Mouse (Mus musculus) lung, embryonic 15.5 days (tissue): ENCODE results near the gene Adra2a. TPM values are rescaled to one million over a fixed set of nuclear protein-coding genes. Genes with fewer than 3 reads are reported as not detected.
A peak's percentile ranks its signal among the peaks of the same experiment; 100 is the strongest.

Source experiments
- ATAC-seq: fragments of 200-750 bp; cut with Nextera tagmentation; 2 replicates; pipeline ENCODE4 v1.8.0; 2017; ENCODE audit warnings: moderate number of reproducible peaks, borderline replicate concordance; ENCODE audit not compliant: low FRiP score, low TSS enrichment; ENCODE audit errors: extremely low read depth
- H3K27ac ChIP-seq: fragments of 300-500 bp; sonication (generic); 2 replicates; pipeline ENCODE4 v1.5.1; 2015; ENCODE audit warnings: moderate library complexity, mild to moderate bottlenecking, inconsistent platforms
- H3K27me3 ChIP-seq: fragments of 300-500 bp; sonication (generic); 2 replicates; pipeline ENCODE4 v1.6.1; 2015; ENCODE audit warnings: inconsistent platforms
- H3K36me3 ChIP-seq: fragments of 300-500 bp; sonication (generic); 2 replicates; pipeline ENCODE4 v1.6.1; 2015; ENCODE audit warnings: inconsistent platforms
- H3K4me1 ChIP-seq: fragments of 300-500 bp; sonication (generic); 2 replicates; pipeline ENCODE4 v1.6.1; 2015; ENCODE audit warnings: inconsistent platforms
- H3K4me2 ChIP-seq: fragments of 300-500 bp; sonication (generic); 2 replicates; pipeline ENCODE4 v1.6.1; 2015; ENCODE audit warnings: inconsistent platforms, mild to moderate bottlenecking, moderate library complexity
- H3K4me3 ChIP-seq: fragments of 300-500 bp; sonication (generic); 2 replicates; pipeline ENCODE4 v1.5.1; 2015; ENCODE audit warnings: mild to moderate bottlenecking, inconsistent platforms
- H3K9ac ChIP-seq: fragments of 300-500 bp; sonication (generic); 2 replicates; pipeline ENCODE4 v1.6.1; 2015; ENCODE audit warnings: inconsistent platforms
- H3K9me3 ChIP-seq: fragments of 300-500 bp; sonication (generic); 2 replicates; pipeline ENCODE4 v1.6.1; 2016; ENCODE audit warnings: inconsistent platforms
- WGBS: fragments of 180-500 bp; shearing (Covaris S2); methylation state at CpG from one replicate; pipeline ENCODE4 v1.1.7; 2015; 5-methylcytosine and 5-hydroxymethylcytosine counted together
- polyA plus RNA-seq: library from polyadenylated mRNA; unstranded; fragments of >200 nt; fragmentation: Nextera tagmentation; extraction: Ambion mirVana; gene quantifications from 2 replicates; pipeline ENCODE4 v1.2.1, GENCODE M21; 2015

The Adra2a gene
- polyA plus RNA-seq, 1 experiment from 2014 or later = 0.19 TPM

DNA sequence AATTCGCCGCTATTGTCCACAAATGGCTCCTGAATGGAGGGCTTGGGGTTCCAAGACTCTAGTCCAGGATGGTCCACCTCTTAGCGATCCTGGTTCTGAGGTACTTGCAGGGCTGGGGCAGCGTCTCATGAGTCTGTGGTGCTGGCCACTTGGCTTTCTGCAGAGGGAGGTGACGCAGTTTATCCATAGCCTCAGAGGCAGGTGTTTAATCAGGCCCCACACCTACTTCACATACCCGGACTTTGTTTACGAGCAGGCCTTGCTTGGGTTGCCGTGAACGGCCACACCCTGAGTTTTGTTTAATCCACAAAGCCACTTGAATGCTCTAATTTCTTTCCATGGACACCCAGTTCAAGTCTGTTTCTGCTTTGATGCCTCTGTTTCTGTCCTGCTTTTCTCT is 37.4 kb downstream of the Adra2a start:
- no peak for ATAC-seq
- Histone ChIP-seq H3K4me3 (no peak overlapping the region), H3K4me1 (no peaks in the 10 kb centered on the region), H3K9me3 (no peaks in the 10 kb centered on the region), H3K27me3 (no peaks in the 10 kb centered on the region), H3K9ac (no peak overlapping the region), H3K36me3 (no peaks in the 10 kb centered on the region), H3K27ac (no peak overlapping the region), H3K4me2 (no peak overlapping the region)
- 62% methylated on average over 9 of the region's 9 CpGs for WGBS

DNA sequence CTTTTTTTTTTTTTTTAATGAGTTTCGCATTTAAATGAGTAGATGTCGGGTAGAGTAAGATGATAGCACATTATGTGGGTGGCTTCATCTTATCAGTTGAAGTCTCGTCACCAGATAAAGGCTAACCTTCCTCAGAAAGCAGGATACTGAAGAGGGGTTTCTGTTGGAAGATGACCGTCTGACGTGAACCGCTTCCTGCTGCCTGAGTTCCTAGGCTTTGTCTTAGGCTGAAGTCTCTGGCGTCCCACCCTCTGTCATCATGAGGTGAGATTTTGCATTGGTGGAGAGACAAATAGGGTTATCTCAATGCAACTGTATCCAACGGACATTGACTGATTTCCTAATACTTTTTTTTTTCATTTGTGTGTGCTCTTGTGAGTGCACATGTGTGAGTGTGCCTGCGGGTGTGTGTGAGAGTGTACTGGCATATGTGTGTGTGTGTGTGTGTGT is 37.8 kb downstream of the Adra2a start:
- no peaks in the 10 kb centered on the region for H3K9me3 ChIP-seq
- 65% methylated on average over 9 of the region's 9 CpGs for WGBS
- no peak overlapping the region for H3K4me2 ChIP-seq
- no peak overlapping the region for H3K9ac ChIP-seq
- no peak overlapping the region for H3K4me3 ChIP-seq
- no peaks in the 10 kb centered on the region for H3K27me3 ChIP-seq
- no peak for ATAC-seq
- H3K27ac ChIP-seq = no peak overlapping the region
- H3K4me1 ChIP-seq = no peaks in the 10 kb centered on the region
- no peaks in the 10 kb centered on the region for H3K36me3 ChIP-seq

DNA sequence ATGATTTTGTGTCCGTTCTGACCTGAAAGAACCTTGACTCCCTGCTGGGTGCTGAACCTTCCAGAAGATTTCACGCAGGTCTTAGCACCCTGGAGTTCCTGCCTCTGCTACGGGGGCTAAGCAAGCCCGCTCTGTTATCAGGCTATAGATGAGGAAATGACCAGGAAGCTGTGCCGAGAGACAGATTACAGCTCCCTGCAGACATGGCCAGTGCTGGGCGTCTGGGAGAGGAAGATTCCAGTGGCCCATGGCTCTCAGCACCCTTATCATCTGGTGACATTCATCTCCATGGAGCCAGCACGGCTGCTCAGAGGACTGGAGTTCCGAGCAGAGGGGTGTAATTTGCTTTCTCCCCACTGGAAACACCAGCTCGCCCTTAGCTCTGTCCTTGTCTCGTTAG is 43.4 kb downstream of the Adra2a start:
- H3K9me3 ChIP-seq = no peaks in the 10 kb centered on the region
- no peak overlapping the region for H3K4me3 ChIP-seq
- WGBS = 43% methylated on average over 10 of the region's 10 CpGs
- no peak overlapping the region for H3K9ac ChIP-seq
- H3K36me3 ChIP-seq = no peaks in the 10 kb centered on the region
- ATAC-seq = 0 out of 2 replicates have a peak, but pooled peaks have one; percentile 42
- H3K4me2 ChIP-seq = no peak overlapping the region
- H3K4me1 ChIP-seq = no peaks in the 10 kb centered on the region
- no peaks in the 10 kb centered on the region for H3K27me3 ChIP-seq
- H3K27ac ChIP-seq = no peak overlapping the region

DNA sequence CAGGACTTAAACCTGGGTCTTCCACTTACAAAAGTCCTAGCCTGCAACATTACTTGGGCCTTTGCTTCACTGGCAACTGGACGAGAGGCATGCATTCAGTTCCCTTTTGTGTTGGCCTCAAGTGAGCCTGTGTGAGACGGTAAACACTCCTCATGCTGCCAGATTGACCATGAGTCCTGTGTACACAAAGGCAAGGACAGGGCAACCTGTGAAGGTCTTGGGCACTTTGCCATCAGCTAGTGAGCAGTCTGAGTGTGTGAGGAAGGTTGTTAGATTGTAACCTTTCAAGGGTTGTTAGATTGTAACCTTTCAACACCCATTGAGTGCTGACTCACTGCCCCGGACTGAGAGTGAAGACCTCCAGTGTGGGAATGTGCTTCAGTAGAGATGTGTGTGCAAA is 49.6 kb downstream of the Adra2a start:
- Histone ChIP-seq H3K9ac (no peak overlapping the region), H3K4me1 (no peaks in the 10 kb centered on the region), H3K27ac (no peak overlapping the region), H3K27me3 (no peaks in the 10 kb centered on the region), H3K4me2 (no peak overlapping the region), H3K4me3 (no peak overlapping the region), H3K9me3 (no peaks in the 10 kb centered on the region), H3K36me3 (no peaks in the 10 kb centered on the region)
- WGBS = 55% methylated on average over 3 of the region's 3 CpGs
- no peak for ATAC-seq

DNA sequence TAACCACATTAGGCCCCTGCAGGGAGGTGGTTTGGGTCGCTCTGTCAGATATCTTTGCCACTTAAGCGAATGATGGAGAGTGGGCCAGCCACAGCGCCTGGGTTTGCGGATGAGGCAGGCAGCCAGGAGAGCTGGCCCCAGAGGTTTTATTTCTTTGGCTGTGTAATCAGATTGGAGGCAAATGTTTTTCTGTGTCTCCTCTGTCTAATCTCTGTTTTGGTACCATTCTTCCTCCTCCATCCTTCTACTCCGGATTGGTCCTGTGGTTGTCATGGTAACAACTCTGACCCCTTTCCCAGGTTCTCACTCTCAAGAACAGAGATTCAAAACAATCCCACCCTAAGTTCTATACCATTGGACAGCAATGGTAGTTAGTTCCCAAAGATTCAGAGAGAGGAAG is 51.8 kb downstream of the Adra2a start:
- H3K27me3 ChIP-seq = no peaks in the 10 kb centered on the region
- H3K36me3 ChIP-seq = no peaks in the 10 kb centered on the region
- no peak overlapping the region for H3K4me2 ChIP-seq
- H3K9me3 ChIP-seq = no peaks in the 10 kb centered on the region
- H3K27ac ChIP-seq = no peak overlapping the region
- ATAC-seq = no peak
- no peak overlapping the region for H3K9ac ChIP-seq
- H3K4me1 ChIP-seq = no peaks in the 10 kb centered on the region
- 65% methylated on average over 5 of the region's 5 CpGs for WGBS
- H3K4me3 ChIP-seq = no peak overlapping the region

DNA sequence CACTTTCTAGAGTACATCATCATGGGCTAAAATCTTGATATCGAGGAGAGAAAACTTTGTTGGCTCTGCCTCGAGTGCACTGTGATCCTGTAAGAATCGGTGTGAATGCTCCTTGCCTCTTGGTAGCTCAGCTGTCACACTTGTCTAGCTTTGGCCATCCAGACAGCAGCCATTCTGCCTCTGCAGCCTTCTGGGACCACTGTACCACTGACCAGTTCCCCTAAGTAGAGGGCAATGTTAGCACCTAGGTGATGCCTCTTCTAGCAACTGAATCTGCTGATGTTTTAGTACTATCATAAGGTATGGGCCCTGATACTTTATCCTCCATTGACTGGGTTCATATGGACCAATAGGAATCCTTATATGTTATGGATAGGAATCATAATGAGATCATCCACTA is 54.4 kb downstream of the Adra2a start:
- Histone ChIP-seq H3K9ac (no peak overlapping the region), H3K4me1 (no peaks in the 10 kb centered on the region), H3K27ac (no peak overlapping the region), H3K9me3 (no peaks in the 10 kb centered on the region), H3K27me3 (no peaks in the 10 kb centered on the region), H3K36me3 (no peaks in the 10 kb centered on the region), H3K4me3 (no peak overlapping the region), H3K4me2 (no peak overlapping the region)
- 73% methylated on average over 3 of the region's 3 CpGs for WGBS
- ATAC-seq = no peak

Other genes starting within 250 kb of the Adra2a start
- 87.7 and 89.7 TPM in 2 replicates for gene Pdcd4, start 151.9 kb upstream of the Adra2a start, polyA plus RNA-seq
- 41.6 and 43.6 TPM in 2 replicates for gene Shoc2, start 99.8 kb upstream of the Adra2a start, polyA plus RNA-seq
- 58.0 and 58.9 TPM in 2 replicates for gene Bbip1, start 99.5 kb upstream of the Adra2a start, polyA plus RNA-seq